Mouse (Mus musculus) cortical plate, adult 2 months (tissue): ENCODE measurements around the gene Ntm.

ENCODE experiments used
- CTCF ChIP-seq: fragments of 200-500 bp; IDR thresholded peaks from 2 replicates; pipeline ENCODE4 v1.5.1; 2011; ENCODE audit warnings: mild to moderate bottlenecking, control low read depth, low read length; ENCODE audit not compliant: insufficient read depth; ENCODE audit errors: extremely low read depth
- POLR2A ChIP-seq: fragments of 200-500 bp; IDR thresholded peaks from 2 replicates; pipeline ENCODE4 v1.6.1; 2011; ENCODE audit warnings: mild to moderate bottlenecking, low read length, control low read depth; ENCODE audit not compliant: insufficient read depth; ENCODE audit errors: extremely low read depth

GRCm38 (mm10) chr9:29823716-29824115, 139.2 kb downstream of the Ntm start:
- TF ChIP-seq CTCF = no peak
- TF ChIP-seq POLR2A = no peak
